Mouse (Mus musculus) kidney, adult 2 months (tissue): ENCODE measurements around the gene Phf12. TPM values are rescaled to one million over a fixed set of nuclear protein-coding genes. Genes with fewer than 3 reads are reported as not detected.

Experiments
- DNase-seq: peaks from one replicate; pipeline ENCODE4 v3.0.0; 2021
- H3K27ac ChIP-seq: fragments of 200-500 bp; 2 replicates; pipeline ENCODE4 v1.5.1; 2012; ENCODE audit warnings: low read depth, low read length, control low read depth, inconsistent platforms; ENCODE audit not compliant: insufficient read depth
- H3K27me3 ChIP-seq: fragments of 200-500 bp; replicated peaks from 2 replicates; pipeline ENCODE4 v1.6.1; 2012; ENCODE audit warnings: mild to moderate bottlenecking, moderate library complexity, low read length, inconsistent platforms; ENCODE audit not compliant: control insufficient read depth, insufficient read depth
- H3K36me3 ChIP-seq: fragments of 200-500 bp; 2 replicates; pipeline ENCODE4 v1.6.1; 2012; ENCODE audit warnings: mild to moderate bottlenecking, moderate library complexity, low read length, inconsistent platforms; ENCODE audit not compliant: control insufficient read depth, insufficient read depth
- H3K4me1 ChIP-seq: fragments of 200-500 bp; 2 replicates; pipeline ENCODE4 v1.6.1; 2011; ENCODE audit warnings: low read length; ENCODE audit not compliant: control insufficient read depth, insufficient read depth
- H3K4me3 ChIP-seq: fragments of 200-500 bp; 2 replicates; pipeline ENCODE4 v1.5.1; 2011; ENCODE audit warnings: mild to moderate bottlenecking, low read depth, low read length, control low read depth; ENCODE audit not compliant: insufficient read depth
- CTCF ChIP-seq: fragments of 200-500 bp; conservative IDR thresholded peaks from 2 replicates; pipeline ENCODE4 v1.5.1; 2011; ENCODE audit warnings: low read depth, mild to moderate bottlenecking, control low read depth, low read length, moderate library complexity, mixed read lengths; ENCODE audit not compliant: insufficient read depth, insufficient read length
- POLR2A ChIP-seq: fragments of 200-500 bp; IDR thresholded peaks from one replicate; pipeline ENCODE4 v1.6.1; 2011; ENCODE audit warnings: low read depth, low read length, control low read depth
- WGBS: fragments of 180-500 bp; shearing (Covaris S2); methylation state at CpG from one replicate; pipeline ENCODE4 v1.1.7; 2018; 5-methylcytosine and 5-hydroxymethylcytosine counted together
- polyA plus RNA-seq: library from polyadenylated mRNA; depleted of rRNA; stranded (reverse); fragments of >200 nt; gene quantifications from 2 replicates; pipeline ENCODE4 v1.2.3, GENCODE M21; 2012

The Phf12 gene
- polyA plus RNA-seq, 1 experiment = 33.0 TPM

GRCm38 (mm10) chr11:77970718-77971117 lies 11.8 kb upstream of the Phf12 start:
- DNase-seq = no peak
- H3K4me3 ChIP-seq = no peak overlapping the region
- WGBS = 81% methylated on average over 6 of the region's 6 CpGs
- no peak overlapping the region for H3K27ac ChIP-seq
- TF ChIP-seq POLR2A (no peak), CTCF (no peak; the same call in 1 of the 2 replicates)
- H3K4me1 ChIP-seq = no peaks in the 10 kb centered on the region
- H3K27me3 ChIP-seq = no peaks in the 10 kb centered on the region
- H3K36me3 ChIP-seq = no peaks in the 10 kb centered on the region

- no peak for DNase-seq
- H3K27me3 ChIP-seq = no peaks in the 10 kb centered on the region
- 84% methylated on average over 7 of the region's 7 CpGs for WGBS
- no peak overlapping the region for H3K4me3 ChIP-seq
- no peak for TF ChIP-seq CTCF
- no peak for TF ChIP-seq POLR2A
- no peaks in the 10 kb centered on the region for H3K4me1 ChIP-seq
- H3K36me3 ChIP-seq = no peaks in the 10 kb centered on the region
- H3K27ac ChIP-seq = no peak overlapping the region
Observed at GRCm38 (mm10) chr11:77973520-77973919, 9.0 kb upstream of the Phf12 start.

- Histone ChIP-seq H3K27ac (no peak overlapping the region), H3K27me3 (no peaks in the 10 kb centered on the region), H3K4me3 (no peak overlapping the region), H3K36me3 (no peaks in the 10 kb centered on the region), H3K4me1 (no peaks in the 10 kb centered on the region)
- WGBS = 40% methylated on average over 15 of the region's 15 CpGs
- no peak for TF ChIP-seq CTCF
- no peak for TF ChIP-seq POLR2A
- DNase-seq = no peak
Observed at GRCm38 (mm10) chr11:77974325-77974724, 8.2 kb upstream of the Phf12 start.

- Histone ChIP-seq H3K27me3 (no peaks in the 10 kb centered on the region), H3K4me3 (no peak overlapping the region), H3K27ac (no peak overlapping the region), H3K36me3 (no peaks in the 10 kb centered on the region), H3K4me1 (no peaks in the 10 kb centered on the region)
- no peak for DNase-seq
- 30% methylated on average over 4 of the region's 4 CpGs for WGBS
- TF ChIP-seq CTCF = no peak; the same call in 1 of the 2 replicates
- no peak for TF ChIP-seq POLR2A
Observed at GRCm38 (mm10) chr11:77975873-77976272, 6.7 kb upstream of the Phf12 start.

DNA sequence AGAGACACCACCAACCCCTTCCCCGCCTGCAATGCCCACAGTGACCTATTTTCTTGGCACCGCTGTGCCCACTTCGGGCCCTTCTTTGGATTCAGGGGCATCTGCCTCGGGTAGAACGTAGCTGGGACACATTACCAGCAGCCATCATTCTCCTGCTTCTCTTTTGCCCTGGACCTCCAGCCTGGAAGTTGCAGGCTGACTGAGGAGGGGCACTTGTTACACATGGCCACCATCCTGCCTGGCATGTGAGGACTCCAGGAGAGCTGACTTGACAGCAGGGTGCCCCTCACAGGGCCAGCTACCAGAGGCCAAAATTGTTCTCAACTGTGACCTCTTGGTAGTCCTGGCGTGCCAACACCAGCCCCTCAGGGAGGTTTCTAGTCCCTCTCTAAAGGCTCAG lies 4.4 kb upstream of the Phf12 start:
- Histone ChIP-seq H3K27ac (no peak overlapping the region), H3K4me3 (no peak overlapping the region), H3K27me3 (no peaks in the 10 kb centered on the region), H3K4me1 (peaks cover 3% of the 10 kb centered on the region; the same call in 1 of the 2 replicates), H3K36me3 (no peaks in the 10 kb centered on the region)
- TF ChIP-seq CTCF = no peak
- no peak for TF ChIP-seq POLR2A
- WGBS = 84% methylated on average over 6 of the region's 6 CpGs
- no peak for DNase-seq

DNA sequence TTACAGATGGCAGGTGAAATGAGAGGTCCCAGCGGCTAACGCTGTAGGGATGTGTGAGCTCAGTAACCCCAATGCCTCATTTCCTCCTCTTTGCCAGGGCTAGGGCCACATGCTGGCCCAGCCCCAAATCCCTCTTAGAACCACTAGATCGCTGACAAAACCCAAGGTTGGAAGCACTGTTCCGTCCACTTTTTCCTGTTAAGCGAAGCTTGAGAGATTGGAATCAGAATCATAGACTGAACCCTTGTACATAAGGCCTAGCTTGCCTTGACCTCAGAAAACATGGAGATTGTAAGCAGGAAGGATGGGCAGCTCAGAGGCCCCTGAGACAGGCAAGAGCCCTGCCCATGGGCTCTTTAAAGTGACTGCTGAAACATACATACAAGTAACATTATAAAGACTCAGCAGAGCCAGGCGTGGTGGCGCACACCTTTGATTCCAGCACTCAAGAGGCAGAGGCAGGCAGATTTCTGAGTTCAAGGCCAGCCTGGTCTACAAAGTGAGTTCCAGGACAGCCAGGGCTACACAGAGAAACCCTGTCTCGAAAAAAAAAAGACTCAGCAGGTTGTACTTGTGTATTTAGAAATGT lies 3.2 kb upstream of the Phf12 start:
- no peaks in the 10 kb centered on the region for H3K27me3 ChIP-seq
- no peak for TF ChIP-seq CTCF
- TF ChIP-seq POLR2A = no peak
- DNase-seq = no peak
- 81% methylated on average over 8 of the region's 8 CpGs for WGBS
- H3K27ac ChIP-seq = no peak overlapping the region
- H3K4me3 ChIP-seq = no peak overlapping the region
- no peaks in the 10 kb centered on the region for H3K36me3 ChIP-seq
- peaks cover 3% of the 10 kb centered on the region; the same call in 1 of the 2 replicates for H3K4me1 ChIP-seq

GRCm38 (mm10) chr11:77980281-77981204 lies 2.0 kb upstream of the Phf12 start:
- Histone ChIP-seq H3K36me3 (no peaks in the 10 kb centered on the region), H3K27ac (no peak overlapping the region), H3K4me1 (peaks cover 6% of the 10 kb centered on the region; the same call in 1 of the 2 replicates), H3K27me3 (no peaks in the 10 kb centered on the region), H3K4me3 (no peak overlapping the region)
- peak; percentile 79 for DNase-seq
- 32% methylated on average over 11 of the region's 11 CpGs for WGBS
- no peak for TF ChIP-seq POLR2A
- TF ChIP-seq CTCF = peak; percentile 57
